Mouse (Mus musculus) layer of hippocampus, postnatal 36 days (tissue): ENCODE data around the gene Kank2. TPM values are rescaled to one million over a fixed set of nuclear protein-coding genes. Genes with fewer than 3 reads are reported as not detected.
"Not testable (repeated sequence)": the region's sequence is repeated elsewhere in the genome, so short reads cannot be mapped to it uniquely, and the experiment has no call there.

Source experiments
- DNase-seq, 2 experiments: peaks; one replicate each; pipeline ENCODE4 v3.0.0; 2022
- total RNA-seq, 2 experiments: library from RNA; stranded (reverse); gene quantifications; 2 replicates each; pipeline ENCODE4 v1.2.3; 2021

The Kank2 gene
- total RNA-seq, 2 experiments from 2014 or later, result 6.3 to 7.0 TPM

DNA sequence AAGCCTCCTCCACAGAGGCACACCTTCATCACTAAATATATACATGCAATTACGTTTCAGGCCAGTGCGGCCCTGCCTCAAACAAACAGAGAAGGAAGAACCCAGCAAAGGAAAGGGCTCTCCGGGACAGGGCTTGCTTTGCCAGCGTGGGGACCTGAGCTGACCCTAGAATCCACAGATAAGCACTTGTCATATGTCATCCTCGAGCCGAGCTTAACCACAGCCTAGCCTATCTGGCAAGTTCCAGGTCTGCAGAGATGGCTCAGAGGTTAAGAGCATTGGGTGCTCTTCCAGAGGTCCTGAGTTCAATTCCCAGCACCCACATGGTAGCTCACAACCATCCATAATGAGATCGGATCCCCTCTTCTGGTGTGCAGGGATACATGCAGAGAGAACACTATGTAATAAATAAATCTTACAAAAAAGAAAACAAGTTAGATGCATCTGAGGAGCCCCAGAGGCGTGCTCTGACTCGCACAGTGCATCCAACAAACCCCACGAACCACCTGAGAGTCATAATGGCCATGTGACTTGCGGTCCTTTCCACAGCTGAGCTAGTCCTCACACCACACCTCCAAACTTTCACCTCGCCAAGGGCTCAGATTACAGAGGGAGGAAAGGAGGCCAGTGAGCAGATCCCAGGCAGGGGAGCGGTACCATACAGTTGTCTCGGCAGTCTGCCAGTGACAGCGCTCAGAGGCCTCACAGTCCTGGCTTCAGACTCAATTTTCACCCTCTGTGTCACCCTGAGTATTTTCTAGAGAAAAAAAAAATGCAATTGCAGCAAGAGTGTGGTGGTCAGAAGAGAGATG lies 16.7 kb downstream of the Kank2 start:
- no peak for DNase-seq

- no peak for DNase-seq
Observed at GRCm38 (mm10) chr9:21777726-21778125, 20.8 kb downstream of the Kank2 start.

GRCm38 (mm10) chr9:21774353-21774752 lies 24.2 kb downstream of the Kank2 start:
- DNase-seq, result no peak

GRCm38 (mm10) chr9:21773396-21773795 lies 25.1 kb downstream of the Kank2 start:
- not testable (repeated sequence) for DNase-seq

GRCm38 (mm10) chr9:21769558-21770183 lies 28.9 kb downstream of the Kank2 start:
- no peak for DNase-seq

DNA sequence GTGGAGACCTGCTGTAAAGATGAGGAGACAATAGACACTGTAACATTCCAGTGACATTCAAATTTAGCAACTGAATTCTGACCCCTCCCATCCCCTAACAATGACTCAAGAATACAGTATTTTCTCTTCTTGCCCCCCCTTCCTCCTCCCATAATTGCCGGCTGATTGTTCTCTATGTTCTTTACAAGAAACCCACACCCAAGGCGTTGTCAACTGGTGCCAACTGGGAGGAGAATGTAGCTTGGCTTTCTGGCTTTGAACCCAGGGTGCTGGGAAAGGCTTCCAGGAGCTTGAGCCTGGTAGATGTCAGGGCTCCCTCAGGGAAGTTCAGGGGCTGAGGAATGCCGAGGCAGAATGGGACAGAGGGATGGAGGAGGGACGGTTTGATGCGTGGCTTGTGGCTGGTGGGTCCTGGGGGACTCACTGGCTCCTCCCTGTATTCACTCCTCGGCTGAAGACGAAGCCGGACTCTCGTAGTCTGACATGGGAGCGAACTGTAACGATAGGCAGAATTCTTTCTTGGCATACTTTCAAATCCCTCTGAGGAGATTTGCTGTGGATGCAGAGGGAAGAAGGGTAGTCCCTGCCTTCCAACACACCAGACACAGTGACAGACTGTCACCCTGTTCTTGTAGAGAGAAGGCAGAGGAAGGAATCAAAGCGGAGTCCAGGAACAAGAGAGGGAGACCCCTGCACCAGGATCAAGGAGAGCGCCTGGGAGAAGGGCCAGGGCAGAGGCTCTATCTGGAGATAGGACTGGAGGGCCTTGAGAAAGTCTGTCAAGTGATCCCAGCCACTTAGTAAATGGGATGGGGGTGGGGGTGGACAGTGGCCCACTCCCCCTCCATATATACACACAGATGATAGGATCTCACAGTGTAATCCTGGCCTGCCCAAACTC lies 29.8 kb downstream of the Kank2 start:
- no peak for DNase-seq

DNA sequence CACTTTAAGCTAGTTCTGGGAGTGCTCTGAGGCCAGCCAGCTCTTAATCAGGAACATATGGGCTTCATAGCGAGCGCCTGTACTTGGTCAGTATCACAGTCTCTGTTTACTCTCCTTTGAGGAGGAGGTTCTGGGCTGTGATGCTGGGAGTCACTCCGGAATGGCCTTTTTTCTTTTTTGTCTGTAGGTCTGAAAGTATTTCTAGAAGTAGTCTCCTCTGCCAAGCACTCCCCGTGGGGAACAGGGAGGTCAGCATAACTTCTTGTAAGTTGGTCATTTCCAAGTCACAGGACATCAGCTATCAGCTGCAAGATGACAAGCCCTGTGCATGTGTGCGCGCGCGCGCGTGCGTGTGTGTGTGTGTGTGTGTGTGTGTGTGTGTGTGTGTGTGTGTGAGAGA lies 30.6 kb downstream of the Kank2 start:
- no peak for DNase-seq

DNA sequence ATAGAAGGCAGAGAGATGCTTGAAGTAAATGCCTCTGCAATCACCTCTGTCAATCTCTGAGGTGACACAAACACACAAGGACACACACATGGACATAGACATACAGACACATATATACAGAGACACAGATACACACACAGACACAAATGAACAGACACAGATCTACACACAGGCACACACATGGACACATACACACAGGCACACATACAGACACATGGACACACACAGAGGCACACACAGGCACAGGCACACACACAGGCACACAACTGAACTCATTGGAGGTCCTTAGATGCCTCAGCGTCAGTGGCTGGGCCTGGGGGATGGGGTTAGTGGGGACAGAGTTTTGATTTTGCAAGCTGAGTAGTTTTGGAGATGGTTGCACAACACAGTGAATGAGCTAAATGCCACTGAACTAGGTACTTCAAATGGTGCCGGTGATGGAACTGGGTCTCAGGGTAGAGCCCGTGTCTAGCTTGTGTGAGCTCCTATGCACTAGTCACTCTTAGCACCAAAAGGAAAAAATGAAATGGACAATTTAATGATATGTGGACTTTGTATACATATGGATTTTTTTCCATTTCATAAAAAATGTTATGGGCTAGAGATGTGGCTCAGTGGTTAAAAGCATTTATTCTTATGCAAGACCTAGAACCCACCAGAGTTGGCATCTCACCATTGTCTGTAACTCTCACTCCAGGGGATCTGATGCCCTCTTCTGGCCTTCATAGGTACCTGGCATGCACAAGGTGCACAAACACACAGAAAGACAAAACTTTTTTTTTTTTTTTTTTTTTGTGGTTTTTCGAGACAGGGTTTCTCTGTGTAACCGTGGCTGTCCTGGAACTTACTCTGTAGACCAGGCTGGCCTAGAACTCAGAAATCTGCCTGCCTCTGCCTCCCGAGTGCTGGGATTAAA lies 34.2 kb downstream of the Kank2 start:
- no peak for DNase-seq

DNA sequence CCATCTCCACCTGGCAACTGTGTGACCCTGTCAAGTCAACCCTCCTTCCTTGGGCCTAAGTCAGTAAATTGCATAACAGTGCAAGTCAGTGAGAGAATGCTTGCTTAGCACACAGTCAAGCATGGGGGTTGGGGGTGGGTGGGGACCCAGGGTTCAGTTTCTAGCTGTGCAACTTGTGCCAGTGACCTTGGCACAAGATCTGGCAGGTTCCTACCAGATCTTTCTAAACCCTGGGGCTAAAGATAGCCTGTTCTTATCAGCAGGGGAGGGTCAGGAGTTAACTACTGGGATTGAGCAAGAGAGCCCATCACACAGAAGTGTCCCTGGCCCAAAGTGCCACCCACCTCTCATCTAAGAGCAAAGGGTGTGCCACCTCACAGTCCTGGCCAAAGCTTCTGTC lies 36.4 kb downstream of the Kank2 start:
- no peak for DNase-seq

DNA sequence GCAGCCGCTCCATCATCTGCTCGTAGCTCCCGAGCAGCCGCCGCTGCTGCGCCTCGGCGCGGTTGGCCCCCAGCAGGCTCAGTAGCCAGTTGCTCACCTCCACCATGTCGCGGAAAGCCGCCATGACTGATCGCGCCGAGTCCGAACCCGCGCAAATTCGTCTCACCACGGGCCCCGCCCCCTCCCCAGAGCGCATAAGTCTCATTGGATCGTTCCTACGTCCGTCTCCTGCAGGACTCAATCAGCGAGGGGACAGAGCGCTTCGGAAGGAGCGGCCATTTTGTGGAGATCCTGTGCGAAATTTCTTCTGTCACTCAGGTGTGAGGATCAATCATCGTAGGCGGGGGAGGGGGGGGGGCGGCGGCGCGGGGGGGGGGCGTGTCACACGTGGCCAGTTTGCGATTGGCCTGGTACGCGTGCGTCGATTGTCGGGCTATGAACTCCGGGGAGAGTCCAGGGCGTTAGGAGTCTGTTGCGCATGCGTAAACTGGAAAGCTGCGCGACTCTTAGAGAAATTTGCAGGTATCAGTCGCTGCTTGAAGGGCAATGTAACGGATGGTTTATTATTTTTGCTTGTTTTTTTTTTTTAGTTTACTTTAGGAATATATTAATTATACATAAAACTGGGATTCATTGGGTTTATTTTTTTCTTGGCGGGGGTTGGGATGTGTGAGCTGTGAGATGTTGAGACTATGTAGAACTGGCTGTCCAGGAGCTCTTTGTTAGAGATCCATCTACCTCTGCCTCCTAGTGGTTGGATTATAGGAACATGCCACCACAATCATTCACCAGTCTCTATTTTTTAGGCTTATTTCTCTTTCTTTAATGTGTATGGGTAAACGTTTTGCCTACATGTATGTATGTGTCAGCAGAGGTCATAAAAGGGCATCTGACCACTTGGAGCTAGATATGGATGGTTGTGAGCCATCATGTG lies 38.1 kb downstream of the Kank2 start, which contains the start of gene Spc24:
Gene Spc24, minus strand, starts transcription at position 149 of the 934 bp plus-strand sequence.
- peak; percentile 93 to 95 for DNase-seq

DNA sequence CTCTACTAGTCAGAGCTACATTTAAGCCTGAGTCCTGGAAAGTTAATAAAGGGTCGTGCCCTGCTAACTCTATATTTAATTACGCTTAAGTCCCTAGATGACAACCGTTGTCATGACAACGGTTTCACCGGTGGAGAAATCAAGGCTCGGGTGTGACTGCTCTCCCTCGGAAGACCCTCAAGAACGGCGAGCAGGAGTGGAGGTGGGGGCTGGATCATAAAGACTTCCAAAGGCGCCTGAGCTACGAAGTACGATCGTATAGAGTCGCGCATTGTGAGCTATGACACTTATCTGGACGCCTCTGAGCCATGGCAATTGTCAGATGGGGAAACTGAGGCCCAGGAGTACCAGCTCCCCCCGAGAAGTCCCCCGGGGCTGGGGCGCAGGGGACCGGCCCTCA lies 38.8 kb downstream of the Kank2 start:
- DNase-seq, result no peak

- no peak for DNase-seq
Observed at GRCm38 (mm10) chr9:21758576-21759529, 39.7 kb downstream of the Kank2 start.

DNA sequence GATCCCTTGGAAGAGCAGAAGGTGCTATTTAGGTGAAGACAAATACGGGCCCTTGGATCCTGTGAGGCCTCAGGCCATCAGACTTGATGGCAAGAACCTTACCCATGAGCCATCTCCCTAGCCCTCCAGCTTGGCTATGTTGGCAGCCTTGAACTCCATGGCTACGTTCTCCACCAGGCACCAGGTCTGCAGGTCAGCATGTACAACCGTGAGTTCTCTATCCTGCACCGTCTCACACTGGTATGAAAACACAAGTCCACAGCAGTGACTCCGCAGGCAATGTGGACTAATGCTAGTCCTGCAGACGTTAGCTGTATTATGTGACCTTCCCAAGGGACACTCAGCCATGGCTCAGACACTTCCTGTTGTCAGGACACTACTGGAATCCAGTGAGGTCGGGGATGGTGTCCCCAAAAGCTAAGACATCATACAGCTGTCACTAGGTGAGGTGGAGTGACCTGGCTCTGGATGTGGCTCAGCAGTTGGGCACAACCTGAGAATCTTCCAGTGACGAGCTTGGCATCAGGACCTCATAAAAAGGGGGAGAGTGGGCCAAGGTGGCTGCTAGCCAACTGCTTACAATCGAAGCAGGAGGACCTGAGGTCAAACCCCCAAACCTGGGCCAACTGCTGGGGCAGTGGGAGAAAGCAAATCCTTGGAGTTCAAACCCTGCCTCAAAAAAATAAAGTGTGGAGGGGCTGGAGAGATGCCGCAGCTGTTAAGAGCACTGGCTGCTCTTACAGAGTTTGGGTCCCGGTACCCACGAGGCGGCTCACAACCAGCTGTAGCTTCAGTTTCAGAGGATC lies 43.8 kb downstream of the Kank2 start:
- DNase-seq, result no peak

DNA sequence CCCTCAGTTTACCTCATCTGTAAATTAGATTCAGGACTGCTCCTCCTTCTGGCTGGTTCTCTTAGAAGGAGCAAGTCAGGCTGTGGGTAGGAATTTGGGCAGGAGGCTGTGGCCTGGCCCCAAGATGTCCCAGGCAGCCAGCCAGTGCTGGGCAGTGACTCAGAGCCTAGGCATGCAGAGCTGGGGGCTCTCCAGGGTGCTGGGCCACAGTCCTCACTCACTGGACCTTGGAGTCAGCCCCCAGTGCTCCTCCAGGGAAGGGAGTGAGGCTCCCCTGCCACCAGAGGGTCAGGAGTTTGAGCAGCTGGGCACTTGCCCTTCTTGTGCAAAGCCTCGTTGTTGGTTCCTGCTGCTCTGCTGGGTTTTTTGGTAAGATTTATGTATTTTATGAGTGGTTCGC lies 44.5 kb downstream of the Kank2 start:
- peak in 1 of 2 experiments; percentile 41 for DNase-seq

GRCm38 (mm10) chr9:21752252-21752792 lies 46.2 kb downstream of the Kank2 start:
- DNase-seq, result no peak

DNA sequence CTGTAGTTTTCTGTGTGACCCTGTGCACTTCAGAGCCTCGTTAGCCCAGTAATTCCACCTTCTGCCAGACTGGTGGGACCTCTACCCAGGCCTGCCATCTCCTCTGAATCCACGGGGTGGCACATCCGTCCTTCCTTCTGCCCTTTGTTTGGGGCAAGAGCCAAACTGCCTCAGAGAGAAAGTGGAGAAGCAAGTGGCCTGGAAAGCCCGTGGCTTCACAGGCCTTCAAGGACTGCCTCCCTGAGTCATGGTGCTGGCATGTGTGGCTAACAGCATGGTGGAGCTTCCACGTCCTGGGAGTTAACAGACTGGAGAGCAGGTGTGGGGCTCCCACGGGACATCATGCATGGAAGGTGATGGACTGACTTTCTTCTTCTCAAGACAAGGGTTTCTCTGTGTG lies 47.2 kb downstream of the Kank2 start:
- no peak for DNase-seq

- DNase-seq, result no peak
Observed at GRCm38 (mm10) chr9:21750370-21750769, 48.2 kb downstream of the Kank2 start.
